Mouse (Mus musculus): ENCODE results near the gene Ptgis.

Gene Ptgis

DNA sequence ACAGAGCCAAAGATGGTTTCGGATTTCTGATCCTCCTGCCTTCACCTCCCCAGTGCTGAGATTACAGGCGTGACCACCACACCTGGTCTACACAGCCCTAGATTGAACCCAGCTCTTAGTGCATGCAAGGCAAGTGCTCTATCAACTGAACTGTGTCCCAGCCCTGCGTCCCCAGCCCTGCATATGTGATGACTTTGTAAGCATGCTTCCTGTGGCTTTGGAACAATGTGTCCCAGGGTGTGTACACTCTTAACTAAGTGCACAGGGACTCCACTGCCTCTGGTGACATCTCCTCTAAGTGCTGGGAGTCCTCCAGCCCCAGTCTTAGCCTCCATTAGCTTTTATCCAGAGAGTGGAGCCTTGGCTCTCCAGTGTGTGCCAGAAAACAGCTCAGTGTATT, 47.0 kb downstream of the Ptgis start:
- in situ Hi-C loops (cut with MboI, MseI) = no loop called here

DNA sequence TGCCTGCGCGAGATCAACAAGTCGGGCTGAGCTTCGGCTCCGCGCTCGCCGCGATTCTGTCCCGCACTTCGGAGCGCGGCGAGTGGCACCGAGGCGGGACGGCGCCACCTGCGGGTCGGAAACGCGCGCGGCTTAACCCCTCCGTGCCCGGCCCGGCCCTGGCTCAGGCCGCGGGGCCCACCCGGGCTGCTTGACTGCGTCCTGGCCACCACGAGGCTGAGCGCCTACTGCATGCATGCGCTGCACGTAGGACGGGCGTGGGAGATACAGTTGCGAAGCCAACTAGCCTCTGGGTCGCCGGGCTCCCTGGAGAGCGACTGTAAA, 50.4 kb downstream of the Ptgis start, which contains the start of gene Kcnb1:
Gene Kcnb1 (minus strand): TSS at position 80 of the 324 bp plus-strand sequence.
- in situ Hi-C loops (cut with MboI, MseI) = no loop called here

DNA sequence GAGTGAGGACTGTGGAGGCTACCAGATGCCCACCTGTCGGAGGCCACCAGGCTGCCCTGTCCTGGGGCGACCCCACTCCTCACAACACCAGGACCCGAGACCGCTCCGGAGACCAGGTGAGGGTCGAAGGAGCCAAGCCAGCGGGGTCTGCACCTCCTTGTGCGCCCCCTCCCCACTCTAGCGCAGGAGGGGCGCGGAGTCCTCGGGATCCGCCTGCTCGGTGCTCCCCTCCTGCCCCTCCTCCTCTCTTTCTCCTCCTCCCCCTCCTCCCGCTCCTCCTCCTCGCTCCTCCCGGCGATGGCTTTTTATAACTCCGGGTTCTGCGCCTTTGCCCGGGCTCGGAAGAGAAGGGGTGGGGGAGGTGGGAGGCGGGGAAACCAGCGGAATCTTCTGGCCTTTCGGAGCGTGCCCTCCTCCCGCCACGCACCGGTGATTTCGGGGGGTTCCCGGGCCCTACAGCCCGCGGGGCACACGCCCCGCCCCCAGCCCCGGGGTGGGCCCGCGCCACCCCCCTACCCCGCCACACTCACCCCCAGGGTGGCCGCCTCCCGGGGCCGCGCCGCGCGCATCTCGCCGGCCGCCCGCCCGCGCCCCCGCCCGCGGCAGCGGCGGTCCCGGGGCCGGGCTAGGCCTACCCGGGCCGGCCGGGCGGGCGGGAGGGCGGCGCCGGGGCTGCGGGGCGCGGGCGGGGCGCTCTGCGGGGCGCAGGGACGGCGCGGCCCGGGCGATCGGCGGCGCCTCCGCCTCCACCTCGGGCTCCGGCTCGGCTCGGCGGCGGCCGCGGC, 50.9 kb downstream of the Ptgis start:
- in situ Hi-C loops (cut with MboI, MseI) = no loop called here

DNA sequence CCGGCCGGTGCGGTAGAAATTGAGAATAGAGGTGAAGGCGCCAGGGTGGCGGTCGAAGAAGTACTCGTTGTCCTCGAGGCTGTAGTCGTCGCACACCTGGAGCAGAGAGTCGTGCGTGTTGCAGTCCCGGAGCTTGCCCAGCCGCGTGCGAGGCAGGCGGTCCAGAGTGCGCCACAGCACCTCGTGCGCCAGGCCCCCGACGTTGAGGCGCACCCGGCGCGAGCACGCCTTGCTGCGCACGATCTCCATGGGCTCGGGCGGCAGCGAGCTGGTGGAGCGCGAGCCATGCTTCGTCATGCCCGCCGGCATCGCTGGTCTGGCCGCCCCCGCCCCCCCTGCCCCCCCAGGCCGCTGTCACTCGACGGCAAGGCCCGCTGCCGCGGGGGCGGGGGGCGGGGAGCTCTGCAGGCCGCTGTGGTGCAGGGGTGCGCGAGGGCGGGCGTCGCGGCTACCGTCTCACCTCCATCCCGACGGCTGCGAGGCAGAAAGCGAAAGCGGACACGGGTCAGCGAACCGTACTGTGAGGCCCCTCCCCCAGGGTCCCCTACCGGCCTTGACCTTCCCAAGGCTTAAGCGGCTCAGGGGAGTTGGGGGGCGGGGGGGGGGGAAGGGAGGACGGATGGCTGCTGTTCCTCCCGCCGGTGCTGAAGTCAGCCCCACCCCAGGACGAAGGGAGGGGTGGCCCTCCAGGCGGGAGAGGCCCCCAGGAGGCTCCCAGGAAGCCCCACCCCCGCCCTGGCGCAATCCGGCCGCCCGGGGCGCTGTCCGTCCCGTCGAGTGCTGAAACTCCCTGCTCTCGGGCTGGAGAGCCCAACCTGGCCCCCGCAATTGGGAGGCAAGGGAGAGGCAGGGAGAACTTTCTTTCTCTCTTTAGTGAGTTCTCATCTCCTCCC, 51.8 kb downstream of the Ptgis start:
- in situ Hi-C loops (cut with MboI, MseI) = no loop called here

DNA sequence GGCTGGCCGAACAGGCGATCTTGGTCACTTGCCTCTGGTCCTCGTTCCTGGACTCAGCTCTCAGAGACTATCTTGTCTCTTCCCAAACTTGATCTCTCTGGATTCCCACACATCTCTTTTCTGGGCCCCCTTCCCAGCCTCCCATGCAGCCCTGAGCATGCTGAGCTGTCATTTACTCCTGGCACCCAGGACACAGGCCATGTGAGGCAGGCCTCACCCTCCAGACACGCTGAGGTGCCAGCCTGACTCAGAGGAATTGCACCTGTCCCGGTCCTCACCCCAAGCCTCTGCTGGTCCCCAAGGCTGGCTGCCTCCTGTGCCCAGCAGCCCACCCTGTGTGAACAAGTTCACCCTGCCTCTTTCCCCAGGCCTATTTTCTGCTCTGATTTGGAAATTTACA, 53.3 kb downstream of the Ptgis start:
- in situ Hi-C loops (cut with MboI, MseI) = no loop called here

DNA sequence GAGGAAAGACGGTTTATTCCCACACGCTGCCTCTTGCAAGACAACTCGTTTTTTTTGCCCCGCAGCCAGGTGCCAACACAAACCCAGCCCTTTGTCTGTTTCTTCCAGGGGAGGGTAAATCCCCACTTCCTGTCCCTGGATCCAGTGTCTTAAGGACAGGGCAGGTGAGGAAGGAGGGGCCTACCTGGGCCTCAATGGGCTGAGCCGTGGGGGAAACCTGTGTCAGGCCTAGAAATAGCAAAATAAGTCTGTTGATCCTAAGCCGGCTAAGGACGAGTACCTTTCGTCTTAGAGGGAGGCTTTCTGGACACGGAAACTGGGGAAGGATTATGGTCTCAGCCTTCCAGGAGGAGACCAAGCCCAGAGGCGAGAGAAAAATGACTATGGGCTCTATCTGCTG, 53.9 kb downstream of the Ptgis start:
- in situ Hi-C loops (cut with MboI, MseI) = no loop called here

DNA sequence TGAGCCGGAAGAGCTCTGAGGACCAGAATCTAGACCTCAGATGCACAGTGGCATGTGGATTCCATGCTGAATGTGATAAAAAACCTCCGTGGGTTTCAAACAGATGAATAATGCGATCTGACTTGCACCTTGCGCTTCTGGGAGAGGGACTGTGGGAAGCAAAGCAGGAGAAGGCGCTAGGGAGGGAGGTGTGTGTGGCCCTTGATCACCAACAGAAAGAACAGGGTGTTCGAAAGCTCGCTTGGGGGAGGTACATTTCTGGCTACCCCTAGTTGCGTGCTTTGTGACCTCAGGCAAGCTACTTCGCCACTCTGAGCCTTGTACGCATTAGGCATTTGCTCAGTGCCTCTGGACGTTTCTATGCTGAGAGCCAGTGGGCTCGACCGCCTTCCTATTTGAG, 54.4 kb downstream of the Ptgis start:
- in situ Hi-C loops (cut with MboI, MseI) = no loop called here

DNA sequence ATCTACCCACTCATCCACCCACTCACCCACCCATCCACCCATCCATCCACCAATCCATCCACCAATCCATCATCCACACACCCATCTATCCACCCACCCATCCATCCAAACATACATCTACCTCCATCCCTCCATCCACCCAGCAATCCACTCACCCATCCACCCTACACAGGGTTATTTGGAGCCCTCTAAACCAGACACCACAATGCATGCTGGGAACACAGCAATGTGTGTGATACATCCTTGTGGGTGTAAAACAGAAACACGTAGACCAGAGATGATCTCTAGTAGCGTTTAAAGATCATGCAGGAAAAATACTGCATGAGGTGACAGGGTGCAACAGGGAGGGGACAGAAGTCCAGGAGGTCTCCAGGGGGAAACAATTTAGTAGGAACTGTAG, 55.0 kb downstream of the Ptgis start:
- in situ Hi-C loops (cut with MboI, MseI) = no loop called here

DNA sequence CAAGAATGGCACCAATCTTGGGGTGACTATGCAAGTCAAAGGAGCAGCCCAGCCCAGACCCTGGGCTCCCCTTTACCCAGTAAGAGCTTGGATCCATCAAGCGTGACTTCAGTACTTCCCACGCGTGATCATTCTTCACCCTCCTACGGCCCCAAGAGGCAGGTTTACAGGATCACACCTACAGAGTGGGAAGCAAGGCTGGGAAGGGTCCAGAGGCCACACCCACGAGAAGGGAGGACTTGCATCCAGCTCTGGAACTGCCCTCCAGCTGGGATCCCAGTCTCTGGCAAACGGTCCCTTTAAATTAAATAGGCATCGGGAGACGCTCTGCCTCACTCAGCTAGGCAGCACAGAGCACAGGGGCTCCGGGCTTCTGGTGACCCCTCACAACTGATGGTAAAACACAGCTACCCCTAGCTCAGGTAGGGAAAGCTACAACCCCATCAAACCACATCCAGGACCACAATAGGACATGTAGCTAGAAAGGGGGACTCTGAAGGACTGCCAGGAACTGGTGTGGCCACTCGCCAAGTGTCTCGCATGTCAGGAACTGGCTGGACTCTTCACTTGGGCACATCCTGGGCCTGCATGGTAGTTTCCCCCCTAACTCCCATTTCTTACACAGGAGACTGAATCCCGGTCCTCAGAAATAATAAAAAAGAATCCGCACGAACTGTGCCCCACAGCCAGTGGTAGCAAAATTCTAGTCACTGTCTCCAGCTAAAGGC, 58.6 kb downstream of the Ptgis start:
- in situ Hi-C loops (cut with MboI, MseI) = no loop called here

DNA sequence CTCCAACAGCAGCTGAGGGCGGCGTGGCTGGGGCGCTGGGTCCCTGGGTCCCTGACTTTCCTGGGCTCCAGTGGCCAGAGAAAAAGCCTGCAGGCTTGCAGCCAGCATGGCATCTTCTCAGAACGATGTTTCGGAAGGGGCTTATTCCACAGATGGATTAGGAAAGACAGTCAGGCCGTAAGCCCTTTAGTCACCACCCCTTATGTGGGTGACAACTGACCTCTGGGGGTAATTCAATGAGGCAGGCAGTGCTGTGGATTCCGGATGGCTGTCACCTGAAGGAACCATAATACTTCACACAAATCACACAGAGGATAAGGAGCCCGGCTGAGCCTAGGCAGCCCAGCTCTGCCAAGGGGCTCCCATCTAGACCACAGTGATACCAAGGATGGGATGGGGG, 59.3 kb downstream of the Ptgis start:
- in situ Hi-C loops (cut with MboI, MseI) = no loop called here

DNA sequence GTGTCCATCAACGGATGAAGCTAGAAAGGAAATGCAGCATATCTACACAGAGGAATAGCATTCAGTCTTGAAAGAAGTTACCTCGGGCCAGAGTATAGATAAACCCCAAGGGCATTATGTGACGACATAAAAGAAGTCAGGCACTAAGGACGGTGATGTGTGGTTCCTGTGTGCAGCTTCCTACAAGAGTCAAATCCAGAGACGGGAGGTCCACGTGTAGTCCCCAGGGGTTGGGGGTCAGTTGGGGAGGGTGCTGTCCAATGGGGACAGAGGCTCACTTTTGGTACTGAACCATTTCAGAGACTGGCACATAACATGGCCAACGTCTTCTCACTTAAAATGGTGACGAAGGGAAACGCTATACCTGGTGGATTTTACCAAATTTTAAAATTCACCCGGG, 61.1 kb downstream of the Ptgis start:
- in situ Hi-C loops (cut with MboI, MseI) = no loop called here

DNA sequence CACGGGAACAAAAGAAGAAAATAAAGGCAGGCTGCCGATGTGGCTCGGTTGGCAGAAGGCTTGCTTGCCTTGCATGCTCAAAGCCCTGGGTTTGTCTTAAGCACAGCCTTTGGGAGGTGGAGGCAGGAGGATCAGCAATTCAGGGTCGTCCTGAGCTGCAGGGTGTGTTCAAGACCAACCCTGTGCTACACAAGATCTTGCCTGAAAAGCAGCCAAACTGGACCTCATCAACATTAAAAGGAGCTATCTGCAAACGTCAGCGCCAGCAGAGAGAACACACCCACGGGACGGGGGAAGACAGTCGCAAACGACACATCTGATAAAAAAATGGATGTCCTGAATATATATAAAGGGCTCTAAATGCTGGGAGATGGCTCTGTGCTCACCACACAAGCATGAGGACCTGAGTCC, 63.2 kb downstream of the Ptgis start:
- in situ Hi-C loops (cut with MboI, MseI) = no loop called here

DNA sequence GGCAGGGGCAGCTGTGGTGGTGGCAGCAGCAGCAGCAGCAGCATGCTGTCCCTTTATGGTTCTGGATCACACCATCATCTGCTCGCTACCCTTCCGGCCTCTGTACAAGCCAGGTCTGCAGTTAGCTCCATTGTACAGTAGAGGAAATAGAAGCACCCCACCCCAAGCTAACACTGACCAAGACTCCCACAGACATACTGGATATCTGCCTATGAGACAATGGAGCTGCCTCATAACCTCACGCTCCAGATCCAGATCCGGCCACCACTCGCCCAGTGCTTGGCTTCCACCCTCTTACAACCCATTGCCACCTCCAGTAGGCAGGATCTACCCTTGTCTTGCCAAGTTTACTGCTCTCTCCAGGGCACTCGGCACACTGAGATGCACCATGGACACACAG, 65.1 kb downstream of the Ptgis start:
- in situ Hi-C loops (cut with MboI, MseI) = no loop called here

DNA sequence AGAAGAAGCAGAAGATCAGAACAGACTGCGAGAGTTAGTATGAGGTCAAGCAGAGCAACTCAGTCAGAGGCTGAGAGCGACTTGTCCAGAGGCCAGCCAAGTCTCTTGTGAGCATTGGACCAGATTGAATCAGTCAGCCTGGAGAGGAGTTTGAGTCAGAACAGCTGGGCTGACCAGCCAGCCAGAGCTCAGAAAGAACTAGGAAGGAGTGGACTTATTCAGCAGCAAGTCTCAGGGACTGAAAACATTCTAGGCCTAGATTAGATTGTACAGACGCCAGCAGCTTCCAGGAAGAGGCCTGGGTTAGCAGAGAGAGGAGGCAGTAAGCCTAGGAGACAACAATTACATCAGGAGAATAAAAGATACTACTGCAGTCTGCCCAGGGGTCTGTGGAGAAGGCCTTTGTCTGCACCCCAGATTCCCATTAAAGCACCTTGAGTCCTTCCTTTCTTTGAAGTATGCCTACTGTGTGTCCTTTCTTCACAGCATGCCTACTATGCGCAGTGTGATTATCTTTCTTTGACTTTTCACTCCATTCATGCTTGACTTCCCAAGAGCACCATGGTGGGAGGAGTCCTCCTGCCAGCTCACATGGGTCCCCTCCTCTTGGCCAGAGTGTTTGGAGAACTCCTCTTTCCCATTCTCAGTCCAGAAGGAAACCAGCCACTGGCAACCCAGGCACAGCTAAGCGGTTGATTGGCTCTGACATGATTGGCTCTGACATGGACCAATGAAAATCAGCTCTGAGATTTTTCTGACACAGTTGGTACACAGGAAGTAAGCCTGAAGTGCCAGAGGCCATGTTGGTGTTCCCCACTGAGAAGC, 67.1 kb downstream of the Ptgis start:
- in situ Hi-C loops (cut with MboI, MseI) = no loop called here

DNA sequence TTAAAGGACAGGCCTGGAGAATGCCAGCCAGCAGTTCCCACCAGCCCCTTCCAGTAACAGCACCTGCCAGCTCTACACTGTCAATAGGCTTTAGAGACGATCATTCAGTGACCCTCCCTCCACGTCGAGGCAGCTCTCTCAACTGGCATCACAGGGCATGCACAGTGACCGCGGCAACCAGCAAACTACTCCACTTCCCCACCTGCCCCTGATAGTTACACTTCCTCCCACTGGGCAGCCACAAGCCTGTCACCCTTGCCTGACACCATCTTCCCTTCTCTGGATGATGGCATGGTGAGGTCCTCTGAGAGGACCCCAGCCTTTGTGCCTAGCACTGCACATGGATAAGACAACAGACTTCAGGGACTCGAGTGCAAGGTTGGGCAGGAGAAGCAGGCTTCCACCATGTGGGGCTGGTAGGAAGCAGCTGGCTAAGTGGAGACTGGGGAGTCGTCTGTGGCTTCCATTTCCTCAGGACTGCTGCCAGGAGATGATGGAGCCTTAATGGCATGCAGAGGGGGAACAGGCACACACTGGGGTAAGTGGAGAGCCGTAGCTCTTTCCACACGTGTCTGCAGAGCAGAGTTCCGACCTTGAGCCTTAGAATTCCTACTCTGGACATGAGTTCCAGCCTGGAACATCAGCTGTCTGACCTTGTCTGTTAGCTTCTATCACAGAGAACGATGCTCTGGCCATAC, 72.7 kb downstream of the Ptgis start:
- in situ Hi-C loops (cut with MboI, MseI) = no loop called here

DNA sequence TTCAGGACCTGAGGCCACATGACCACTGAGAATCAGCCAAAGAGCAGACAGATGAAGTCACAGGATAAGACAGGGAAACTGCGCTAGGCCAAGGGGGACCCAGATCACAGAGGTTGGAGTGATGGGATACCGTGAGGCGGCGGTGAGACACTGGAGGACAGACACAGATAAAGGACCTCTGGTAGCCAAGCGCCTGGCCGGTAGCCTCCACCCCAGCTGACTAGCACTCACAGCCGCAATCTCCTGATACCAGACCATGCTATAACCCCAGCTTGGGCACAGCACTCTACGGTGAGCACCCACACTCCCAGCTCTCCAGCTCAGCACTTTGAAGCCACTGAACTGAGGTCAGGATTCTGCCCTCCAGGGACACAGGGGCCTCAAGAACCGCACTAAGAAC, 76.8 kb downstream of the Ptgis start:
- in situ Hi-C loops (cut with MboI, MseI) = loop anchor here in 1 of 2 experiments (5.0 kb wide), 1 partner anchor 321 kb away; no protein-coding TSS in a partner anchor

DNA sequence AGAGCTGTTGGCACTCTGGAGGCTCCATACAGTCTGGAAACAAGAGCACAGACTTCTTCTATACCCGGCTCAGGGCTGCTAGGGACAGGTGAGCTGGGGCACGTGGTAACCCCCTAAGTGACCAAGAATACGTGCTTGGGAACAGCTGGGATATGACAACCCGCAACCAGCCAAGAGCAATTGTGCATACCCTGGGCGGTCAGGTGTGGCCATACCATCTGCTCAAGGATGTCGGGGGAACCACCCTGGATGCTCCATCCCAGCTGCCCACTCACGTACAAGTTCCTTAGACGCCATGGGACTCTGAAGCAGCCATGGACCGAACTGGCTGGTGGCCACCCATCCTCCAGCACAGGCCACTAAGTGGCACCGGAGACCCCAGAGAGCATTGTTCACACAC, 77.3 kb downstream of the Ptgis start:
- in situ Hi-C loops (cut with MboI, MseI) = loop anchor here in 1 of 2 experiments (5.0 kb wide), 1 partner anchor 321 kb away; no protein-coding TSS in a partner anchor

DNA sequence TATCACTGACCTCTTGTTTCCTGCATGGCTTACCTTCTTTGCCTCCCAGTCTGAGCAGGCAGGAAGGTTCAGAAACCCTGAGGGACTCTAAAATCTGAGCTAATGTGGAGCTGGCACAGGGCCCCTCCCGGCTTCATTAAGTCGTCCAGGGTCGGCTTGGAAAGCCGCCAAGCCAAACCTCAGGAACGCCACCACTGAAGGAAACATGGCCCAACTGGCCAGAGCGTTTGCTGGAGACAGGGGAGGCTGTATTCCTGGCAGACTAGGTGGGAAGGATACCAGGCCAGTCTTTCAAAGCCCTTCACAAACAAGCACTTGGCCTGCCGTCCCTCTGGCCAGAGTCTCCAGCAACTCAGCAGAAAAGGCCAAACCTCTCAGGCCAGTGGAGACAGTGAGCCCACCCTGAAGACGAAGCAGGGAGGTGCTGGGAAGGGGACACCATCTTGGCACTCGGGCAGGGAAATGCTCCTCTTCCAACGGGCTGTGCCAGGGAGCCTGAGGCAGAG, 77.8 kb downstream of the Ptgis start:
- in situ Hi-C loops (cut with MboI, MseI) = loop anchor here in 1 of 2 experiments (5.0 kb wide), 1 partner anchor 320 kb away; no protein-coding TSS in a partner anchor

DNA sequence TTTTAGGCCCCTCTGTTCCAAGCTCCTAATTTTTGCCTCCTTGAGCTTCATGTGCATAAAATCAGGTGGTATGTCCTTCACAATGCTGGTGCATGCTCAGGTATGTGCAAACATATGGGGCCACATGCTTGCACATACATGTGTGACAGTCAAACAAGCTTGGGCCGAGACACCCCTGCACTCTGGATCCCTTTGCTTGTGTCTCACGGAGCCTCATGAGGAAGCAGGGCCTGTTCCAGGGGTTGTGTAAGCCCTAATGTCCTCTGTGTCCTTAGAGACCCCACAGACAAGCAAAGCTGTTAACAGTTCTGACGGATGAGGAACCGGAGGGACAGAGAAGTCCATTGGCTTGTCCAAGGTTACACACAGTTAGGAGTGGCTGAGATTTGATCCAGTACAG, 80.7 kb downstream of the Ptgis start:
- in situ Hi-C loops (cut with MboI, MseI) = loop anchor here in 1 of 2 experiments (5.0 kb wide), 1 partner anchor 317 kb away; no protein-coding TSS in a partner anchor

DNA sequence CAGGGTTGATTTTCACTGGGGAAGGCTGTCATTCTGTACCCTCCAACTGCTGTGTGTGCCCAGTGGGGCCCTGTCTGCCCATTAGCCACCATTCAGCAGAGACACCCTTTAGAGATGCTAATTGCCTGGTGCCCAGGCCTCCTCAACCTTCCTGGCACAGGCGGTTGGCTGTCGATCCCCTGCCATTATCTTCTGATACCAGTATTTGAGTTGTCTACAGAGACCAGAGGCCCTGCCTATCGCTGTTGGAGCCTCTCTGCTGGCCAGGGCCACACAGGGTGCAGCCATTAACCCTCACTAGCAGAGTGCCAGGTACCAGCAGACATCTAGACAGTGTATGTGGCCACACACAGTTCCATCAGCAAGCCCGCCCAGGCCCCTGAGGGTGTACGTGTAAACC, 81.6 kb downstream of the Ptgis start:
- in situ Hi-C loops (cut with MboI, MseI) = no loop called here
